ENCODE assay signal across 8 mouse cellular contexts in the genomic region with DNA sequence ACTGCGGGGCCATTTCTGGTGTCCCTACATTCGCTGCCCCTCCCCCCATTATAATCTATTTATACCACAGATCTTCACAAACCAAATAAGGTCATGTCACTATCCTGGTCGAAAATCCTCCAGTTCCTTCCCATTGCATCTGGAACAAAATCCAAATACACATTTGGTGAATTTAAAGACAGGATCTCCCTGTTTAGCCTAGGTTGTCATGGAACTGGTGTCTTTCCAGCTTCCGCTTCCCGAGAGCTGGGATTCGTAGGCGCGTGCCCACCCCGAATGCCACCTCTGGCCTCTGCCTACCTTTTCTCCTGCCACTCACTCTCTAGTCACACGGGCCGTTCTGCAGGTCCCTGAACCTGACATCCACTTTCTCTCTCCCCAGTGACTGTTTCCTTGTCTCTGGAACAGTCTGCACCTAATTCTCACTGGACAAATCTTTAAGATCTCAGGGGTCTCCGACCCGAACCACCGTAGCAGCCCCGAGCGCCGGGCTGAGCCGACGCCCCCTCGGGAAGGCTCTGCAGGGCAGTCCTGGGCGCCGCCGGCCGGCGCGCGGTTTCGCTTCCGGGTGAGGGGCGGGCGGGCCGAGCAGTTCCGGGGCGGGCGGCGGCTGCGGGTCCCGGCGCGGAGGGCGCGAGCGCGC. TPM values are rescaled to one million over a fixed set of nuclear protein-coding genes. Genes with fewer than 3 reads are reported as not detected.
A peak's percentile ranks its signal among the peaks of the same experiment; 100 is the strongest.
DNase-seq lines count a peak whose midpoint lies in the region; ATAC-seq lines count a peak whose summit lies in the region.

A gene (plus strand): TSS at position 618 of the 643 bp plus-strand sequence.

- ATAC-seq in CD4-positive, CD25-positive, alpha-beta regulatory T cell, adult 4 months, result peak; percentile 81
- ATAC-seq in heart, embryonic 14.5 days (ENCODE audit: insufficient number of reproducible peaks, insufficient read depth, low FRiP score, low read depth), result peak; percentile 86
- ATAC-seq in liver, embryonic 13.5 days (ENCODE audit: low read depth), result peak; percentile 93
- ATAC-seq in stomach, embryonic 16.5 days (ENCODE audit: insufficient read depth, low FRiP score), result peak; percentile 91

- peak within 1 kb of the TSS; percentile 100 for H3K4me3 ChIP-seq in brown adipose tissue, adult 24 weeks (ENCODE audit: insufficient read depth, low read depth, low read length)
- peak within 1 kb of the TSS; percentile 94 for H3K4me3 ChIP-seq in forebrain, embryonic 10.5 days
- peak within 1 kb of the TSS; percentile 85 to 97 for H3K4me3 ChIP-seq in heart, embryonic 14.5 days (ENCODE audit: control insufficient read depth in 1 of 2, insufficient read depth in 1 of 2, low read depth in 1 of 2, low read length in 2 of 2)
- H3K4me3 ChIP-seq in liver, embryonic 13.5 days (replicated peaks), result peak within 1 kb of the TSS; percentile 91
- peak within 1 kb of the TSS; percentile 83 for H3K4me3 ChIP-seq in stomach, embryonic 16.5 days (replicated peaks; ENCODE audit: low read length)

- H3K4me2 ChIP-seq in heart, embryonic 14.5 days (ENCODE audit: low read length), result peak within 1 kb of the TSS; percentile 89
- H3K4me2 ChIP-seq in liver, embryonic 13.5 days, result peak within 1 kb of the TSS; percentile 91
- H3K4me2 ChIP-seq in stomach, embryonic 16.5 days (ENCODE audit: low read depth, low read length), result peak within 1 kb of the TSS; percentile 89

- H3K27ac ChIP-seq in brown adipose tissue, adult 24 weeks (replicated peaks; ENCODE audit: low read depth, low read length), result peak within 1 kb of the TSS; percentile 82
- peak within 1 kb of the TSS; percentile 94 for H3K27ac ChIP-seq in forebrain, embryonic 10.5 days
- peak within 1 kb of the TSS; percentile 78 to 84 for H3K27ac ChIP-seq in heart, embryonic 14.5 days (replicated peaks in 1 of 2; ENCODE audit: control insufficient read depth in 1 of 2, insufficient read depth in 1 of 2, low read depth in 2 of 2, low read length in 2 of 2)
- H3K27ac ChIP-seq in liver, embryonic 13.5 days, result peak within 1 kb of the TSS; percentile 72
- peak within 1 kb of the TSS; percentile 73 for H3K27ac ChIP-seq in stomach, embryonic 16.5 days (ENCODE audit: low read length)

- peaks cover 12% of the 10 kb centered on the region for H3K4me1 ChIP-seq in brown adipose tissue, adult 24 weeks (ENCODE audit: control insufficient read depth, insufficient read depth, insufficient read length, low read length)
- H3K4me1 ChIP-seq in forebrain, embryonic 10.5 days, result peaks cover 36% of the 10 kb centered on the region
- H3K4me1 ChIP-seq in heart, embryonic 14.5 days (ENCODE audit: control insufficient read depth in 2 of 2, insufficient read depth in 2 of 2, low read length in 2 of 2), result peaks cover 7 to 46% of the 10 kb centered on the region in 2 experiments; a peak in 3 of 4 replicates
- peaks cover 54% of the 10 kb centered on the region for H3K4me1 ChIP-seq in liver, embryonic 13.5 days (replicated peaks)
- H3K4me1 ChIP-seq in stomach, embryonic 16.5 days (ENCODE audit: control insufficient read depth, insufficient read depth, low read length), result peaks cover 27% of the 10 kb centered on the region

- H3K9ac ChIP-seq in heart, embryonic 14.5 days (ENCODE audit: low read length), result peak within 1 kb of the TSS; percentile 95
- peak within 1 kb of the TSS; percentile 91 for H3K9ac ChIP-seq in liver, embryonic 13.5 days
- peak within 1 kb of the TSS; percentile 87 for H3K9ac ChIP-seq in stomach, embryonic 16.5 days (ENCODE audit: low read length)

- H3K27me3 ChIP-seq in forebrain, embryonic 10.5 days (ENCODE audit: poor library complexity, severe bottlenecking), result no peaks in the 10 kb centered on the region
- H3K27me3 ChIP-seq in heart, embryonic 14.5 days (ENCODE audit: control insufficient read depth, insufficient read depth, low read length), result no peaks in the 10 kb centered on the region
- no peaks in the 10 kb centered on the region for H3K27me3 ChIP-seq in liver, embryonic 13.5 days
- H3K27me3 ChIP-seq in stomach, embryonic 16.5 days (ENCODE audit: control insufficient read depth, insufficient read depth, low read length), result no peaks in the 10 kb centered on the region

- DNase-seq in forebrain, embryonic 10.5 days (ENCODE audit: extremely low spot score, low spot score), result peak; percentile 76
- peak; percentile 88 for DNase-seq in kidney, postnatal 10 days
- DNase-seq in liver, embryonic 13.5 days, result peak; percentile 55
- DNase-seq in neural tube, embryonic 10.5 days (ENCODE audit: extremely low spot score, low spot score), result peak; percentile 82

- H3K36me3 ChIP-seq in forebrain, embryonic 10.5 days (replicated peaks), result no peaks in the 10 kb centered on the region
- no peaks in the 10 kb centered on the region for H3K36me3 ChIP-seq in heart, embryonic 14.5 days (ENCODE audit: control insufficient read depth, insufficient read depth, low read length)
- H3K36me3 ChIP-seq in liver, embryonic 13.5 days, result no peaks in the 10 kb centered on the region
- H3K36me3 ChIP-seq in stomach, embryonic 16.5 days (ENCODE audit: control insufficient read depth, insufficient read depth, low read length), result no peaks in the 10 kb centered on the region

- H3K9me3 ChIP-seq in forebrain, embryonic 10.5 days, result no peaks in the 10 kb centered on the region
- H3K9me3 ChIP-seq in heart, embryonic 14.5 days (ENCODE audit: control insufficient read depth, low read length), result no peaks in the 10 kb centered on the region
- H3K9me3 ChIP-seq in liver, embryonic 13.5 days (replicated peaks), result no peaks in the 10 kb centered on the region
- no peaks in the 10 kb centered on the region for H3K9me3 ChIP-seq in stomach, embryonic 16.5 days (replicated peaks; ENCODE audit: control insufficient read depth, low read length)

- 1% methylated on average over 43 of the region's 44 CpGs for WGBS in forebrain, embryonic 10.5 days
- WGBS in heart, embryonic 14.5 days, result under 1% methylated on average over 43 of the region's 44 CpGs
- WGBS in liver, embryonic 13.5 days (ENCODE audit: insufficient replicate concordance), result under 1% methylated on average over 44 of the region's 44 CpGs
- WGBS in stomach, embryonic 16.5 days, result under 1% methylated on average over 44 of the region's 44 CpGs

RNA-seq across cellular contexts. Expression of the gene that starts here (rescaled TPM):
- polyA plus RNA-seq in CD4-positive, CD25-positive, alpha-beta regulatory T cell, adult 4 months (2017; shearing (Covaris generic)), result 10 to 100 TPM in 1 of 2 experiments, 1 to 10 TPM in 1; 7.0 to 10.1 TPM
- 20.5 and 20.6 TPM in 2 replicates for polyA plus RNA-seq in brown adipose tissue, adult 24 weeks (2012; ENCODE audit: insufficient read depth, insufficient read length, missing spikeins)
- 11.3 and 11.4 TPM in 2 replicates for polyA plus RNA-seq in forebrain, embryonic 10.5 days (2016; fragmentation: Nextera tagmentation; extraction: Ambion mirVana)
- 14.5 and 14.9 TPM in 2 replicates for polyA plus RNA-seq in heart, embryonic 14.5 days (2014; fragmentation: Nextera tagmentation; extraction: Ambion mirVana)
- polyA plus RNA-seq in liver, embryonic 13.5 days (2015; fragmentation: Nextera tagmentation; extraction: Ambion mirVana), result 7.4 and 8.8 TPM in 2 replicates
- polyA plus RNA-seq in stomach, embryonic 16.5 days (2015; fragmentation: Nextera tagmentation; extraction: Ambion mirVana), result 6.2 and 7.7 TPM in 2 replicates

Comparison
In these comparisons a context has a peak if more than half of its experiments do, and no peak if none do; other contexts are left out.
1. Peak in every context shown above with its lines: DNase-seq, ATAC-seq, H3K4me3 ChIP-seq and H3K27ac ChIP-seq.